In the genomic region with DNA sequence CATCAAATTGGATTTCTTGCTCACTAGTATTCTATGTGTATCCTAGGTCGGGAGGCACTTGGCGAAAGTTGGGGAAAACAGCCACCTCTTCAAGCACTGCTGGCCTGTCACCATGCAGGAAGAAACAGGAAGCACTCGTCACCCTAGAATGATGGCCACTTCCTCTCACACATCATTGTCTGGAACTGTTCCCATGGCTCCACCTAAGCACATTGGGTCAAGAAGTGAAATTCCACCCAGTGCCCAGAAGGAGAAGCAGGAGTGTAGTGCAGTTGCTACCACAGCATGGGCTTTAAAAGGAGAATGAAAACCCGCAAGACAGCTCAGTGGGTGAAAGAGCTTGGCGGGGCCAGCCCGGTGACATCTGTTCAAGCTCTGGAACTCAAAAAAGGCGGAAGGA, we compare ENCODE assay signal across 10 mouse cellular contexts. TPM values are rescaled to one million over a fixed set of nuclear protein-coding genes. Genes with fewer than 3 reads are reported as not detected.
A peak's percentile ranks its signal among the peaks of the same experiment; 100 is the strongest.
DNase-seq lines count a peak whose midpoint lies in the region; ATAC-seq and TF ChIP-seq lines count a peak whose summit lies in the region.
"Had no signal": no experiment of that assay in that cellular context is flagged by ENCODE, and none has a peak within 500 bp of the region (broad histone marks: within the 10 kb centered on the region; RNA-seq: fewer than 3 reads in every experiment).

No protein-coding gene starts in this region.

- peak; percentile 64 for TF ChIP-seq EP300 in lung, postnatal 0 days (IDR thresholded peaks at IDR 0.05)

- DNase-seq in 416B (ENCODE audit: low read depth) (peak; percentile 70), NIH3T3 (ENCODE audit: low read depth) (peak; percentile 39)
- peak; percentile 51 to 55 for DNase-seq in heart, postnatal 36 days
- peak; percentile 85 for DNase-seq in lung, postnatal 0 days (ENCODE audit: low spot score)
- DNase-seq in thymus, postnatal 25 days: no peak
- DNase-seq in cerebellum, postnatal 25 days: no peak
- no peak for DNase-seq in layer of hippocampus, adult 8-10 months (ENCODE audit: low spot score in 2 of 2)
- DNase-seq: cerebellum, postnatal 14 days; forebrain, postnatal 0 days; thymus, adult 2 months had no signal

- no peak overlapping the region for H3K27ac ChIP-seq in lung, postnatal 0 days (ENCODE audit: low read length)

- intact Hi-C loops in heart, postnatal 36 days (cut with DNase I): loop anchor here (5.0 kb wide), 3 partner anchors 72 to 317 kb away; no protein-coding TSS in a partner anchor

- H3K9me3 ChIP-seq in lung, postnatal 0 days (ENCODE audit: low read length): no peaks in the 10 kb centered on the region

- H3K27me3 ChIP-seq in lung, postnatal 0 days (replicated peaks; ENCODE audit: insufficient read depth, low read length): peaks cover 15% of the 10 kb centered on the region; the same call in 1 of the 2 replicates

- H3K9ac ChIP-seq in lung, postnatal 0 days (replicated peaks; ENCODE audit: low read depth): no peak overlapping the region
- H3K9ac ChIP-seq: forebrain, postnatal 0 days had no signal

- no peak overlapping the region for H3K4me2 ChIP-seq in lung, postnatal 0 days (replicated peaks; ENCODE audit: low read depth, low read length)

- TF ChIP-seq CTCF in lung, postnatal 0 days (IDR thresholded peaks at IDR 0.05): peak; percentile 38

- ATAC-seq in lung, postnatal 0 days: peak; percentile 68
- ATAC-seq: forebrain, postnatal 0 days had no signal

- no peak overlapping the region for H3K4me3 ChIP-seq in lung, postnatal 0 days (ENCODE audit: low read depth, low read length)

- WGBS in lung, postnatal 0 days: 52% methylated on average over 7 of the region's 7 CpGs

- H3K4me1 ChIP-seq in lung, postnatal 0 days (ENCODE audit: insufficient read depth, low read depth, low read length): peaks cover 8% of the 10 kb centered on the region; the same call in 1 of the 2 replicates

- no peaks in the 10 kb centered on the region for H3K36me3 ChIP-seq in lung, postnatal 0 days (ENCODE audit: insufficient read depth, low read length)

RNA-seq across cellular contexts. Expression of gene Tle3, which starts 22.5 kb away (rescaled TPM):
- 10 to 100 TPM; 16.8 to 16.9 TPM for total RNA-seq in heart, postnatal 36 days (2021)
- 16.2 and 16.3 TPM in 2 replicates for polyA plus RNA-seq in lung, postnatal 0 days (2015; fragmentation: Nextera tagmentation; extraction: Ambion mirVana)
- 10 to 100 TPM; 47.8 to 62.3 (median 56.9) TPM for total RNA-seq in layer of hippocampus, adult 8-10 months (2022)

Comparison
In these comparisons a context has a peak if more than half of its experiments do, and no peak if none do; other contexts are left out.
1. DNase-seq: peak in 416B (single experiment), NIH3T3 (single experiment), heart, postnatal 36 days (2 of 2) and lung, postnatal 0 days (single experiment); none in thymus, postnatal 25 days (single experiment), cerebellum, postnatal 25 days (0 of 2) and layer of hippocampus, adult 8-10 months (0 of 2).